Mouse (Mus musculus) midbrain, embryonic 11.5 days (tissue): ENCODE data around the gene Phlda1. TPM values are rescaled to one million over a fixed set of nuclear protein-coding genes. Genes with fewer than 3 reads are reported as not detected.
"Not testable (repeated sequence)": the region's sequence is repeated elsewhere in the genome, so short reads cannot be mapped to it uniquely, and the experiment has no call there.

Experiments used
- ATAC-seq: fragments of 200-750 bp; cut with Nextera tagmentation; 2 replicates; pipeline ENCODE4 v1.8.0; 2017; ENCODE audit warnings: moderate TSS enrichment, moderate library complexity; ENCODE audit not compliant: low FRiP score
- DNase-seq: peaks from one replicate; pipeline ENCODE4 v3.0.0; 2015; ENCODE audit warnings: low spot score; ENCODE audit errors: missing footprints
- H3K27ac ChIP-seq: fragments of 300-500 bp; sonication (generic); 2 replicates; pipeline ENCODE4 v1.5.1; 2014; ENCODE audit warnings: low read depth, low read length
- H3K27me3 ChIP-seq: fragments of 300-500 bp; sonication (generic); 2 replicates; pipeline ENCODE4 v1.6.1; 2014; ENCODE audit warnings: mild to moderate bottlenecking, low read length, moderate library complexity, mixed read lengths; ENCODE audit not compliant: control insufficient read depth, insufficient read depth
- H3K36me3 ChIP-seq: fragments of 300-500 bp; sonication (generic); 2 replicates; pipeline ENCODE4 v1.6.1; 2014; ENCODE audit warnings: mild to moderate bottlenecking, low read length, moderate library complexity, mixed read lengths; ENCODE audit not compliant: control insufficient read depth, insufficient read depth
- H3K4me1 ChIP-seq: fragments of 300-500 bp; sonication (generic); 2 replicates; pipeline ENCODE4 v1.6.1; 2014; ENCODE audit warnings: low read length; ENCODE audit not compliant: control insufficient read depth, insufficient read depth
- H3K4me2 ChIP-seq: fragments of 300-500 bp; sonication (generic); 2 replicates; pipeline ENCODE4 v1.6.1; 2014; ENCODE audit warnings: mild to moderate bottlenecking, moderate library complexity
- H3K4me3 ChIP-seq: fragments of 300-500 bp; sonication (generic); 2 replicates; pipeline ENCODE4 v1.5.1; 2014; ENCODE audit warnings: low read depth, low read length
- H3K9ac ChIP-seq: fragments of 300-500 bp; sonication (generic); 2 replicates; pipeline ENCODE4 v1.6.1; 2014; ENCODE audit warnings: low read length
- H3K9me3 ChIP-seq: fragments of 300-500 bp; sonication (generic); 2 replicates; pipeline ENCODE4 v1.6.1; 2016; ENCODE audit warnings: low read length; ENCODE audit not compliant: control insufficient read depth
- WGBS: fragments of 180-500 bp; shearing (Covaris S2); extraction: QIAGEN DNeasy Blood & Tissue Kit; methylation state at CpG from one replicate; pipeline ENCODE4 v1.1.7; 2014; 5-methylcytosine and 5-hydroxymethylcytosine counted together
- polyA plus RNA-seq: library from polyadenylated mRNA; unstranded; fragments of >200 nt; fragmentation: Nextera tagmentation; extraction: Ambion mirVana; gene quantifications from 2 replicates; pipeline ENCODE4 v1.2.1, GENCODE M21; 2014

The Phlda1 gene
- polyA plus RNA-seq, 1 experiment from 2014 or later = 13.1 TPM

DNA sequence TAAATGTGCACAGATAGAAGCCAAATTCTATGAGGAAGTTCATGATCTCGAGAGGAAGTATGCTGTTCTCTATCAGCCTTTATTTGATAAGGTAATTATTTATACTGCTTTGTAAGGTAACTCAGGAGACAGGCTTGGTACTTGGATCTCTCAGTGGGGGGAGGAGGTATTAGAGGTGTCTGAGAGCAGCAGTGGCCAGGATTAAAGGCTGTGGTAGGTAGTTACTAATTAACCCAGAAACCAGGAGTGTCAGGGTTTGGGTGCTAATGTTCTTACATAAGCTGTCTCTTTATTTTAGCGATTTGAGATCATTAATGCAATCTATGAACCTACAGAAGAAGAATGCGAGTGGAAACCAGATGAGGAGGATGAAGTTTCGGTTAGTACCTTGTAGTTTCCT is 16.0 kb upstream of the Phlda1 start:
- 91% methylated on average over 4 of the region's 4 CpGs for WGBS
- H3K4me1 ChIP-seq = not testable (repeated sequence)
- H3K36me3 ChIP-seq = peaks cover 18% of the 10 kb centered on the region; the same call in 1 of the 2 replicates

DNA sequence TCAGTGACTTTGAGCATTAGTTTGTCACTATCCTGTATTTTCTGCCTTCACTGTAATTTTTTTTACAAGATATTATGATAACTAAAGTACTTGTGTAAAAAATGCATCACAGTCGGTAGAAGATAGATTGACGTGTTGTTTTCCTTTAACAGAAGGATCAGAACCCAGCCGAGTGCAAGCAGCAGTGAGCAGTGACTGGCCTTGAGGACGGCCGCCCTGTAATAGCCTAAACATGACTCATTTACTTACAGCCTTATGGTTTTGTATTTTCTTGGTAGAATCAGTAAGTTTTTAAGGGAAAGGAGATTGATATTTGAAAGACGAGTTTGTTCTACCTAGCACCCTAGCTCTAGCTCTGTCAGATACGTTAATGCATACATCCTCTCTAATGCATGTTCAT is 10.2 kb upstream of the Phlda1 start:
- H3K27ac ChIP-seq = no peak overlapping the region
- H3K4me2 ChIP-seq = no peak overlapping the region
- no peak for DNase-seq
- no peak for ATAC-seq
- WGBS = 93% methylated on average over 7 of the region's 7 CpGs
- peaks cover 20% of the 10 kb centered on the region for H3K36me3 ChIP-seq
- no peaks in the 10 kb centered on the region for H3K27me3 ChIP-seq
- H3K4me3 ChIP-seq = no peak overlapping the region
- H3K9me3 ChIP-seq = no peaks in the 10 kb centered on the region
- H3K4me1 ChIP-seq = no peaks in the 10 kb centered on the region
- no peak overlapping the region for H3K9ac ChIP-seq

More for the DNA sequence above, 16.0 kb upstream of the Phlda1 start:
- H3K9ac ChIP-seq, H3K4me3 ChIP-seq, H3K9me3 ChIP-seq, H3K4me2 ChIP-seq, ATAC-seq, DNase-seq, H3K27me3 ChIP-seq, H3K27ac ChIP-seq: not testable (repeated sequence)

DNA sequence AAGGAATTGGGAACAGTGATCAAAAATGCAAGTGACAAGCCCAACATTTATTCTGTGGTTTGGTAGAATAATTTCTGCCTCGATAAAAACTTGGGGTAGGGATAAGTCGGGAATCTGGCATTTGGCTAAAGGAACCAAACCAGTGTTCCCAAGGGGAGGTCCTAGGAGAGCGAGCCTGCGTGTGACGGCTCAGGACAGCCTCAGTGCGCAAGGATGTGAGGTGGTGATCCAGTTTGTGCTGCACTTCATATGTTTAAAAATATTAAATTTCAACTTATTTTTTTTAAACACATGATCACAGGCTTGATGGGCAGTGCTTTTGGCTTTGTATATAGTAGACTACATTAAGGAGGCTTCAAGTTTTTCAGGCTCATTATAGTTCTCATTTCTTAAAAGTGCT is 6.2 kb upstream of the Phlda1 start:
- H3K27ac ChIP-seq = no peak overlapping the region
- no peak overlapping the region for H3K9ac ChIP-seq
- 79% methylated on average over 6 of the region's 6 CpGs for WGBS
- H3K4me3 ChIP-seq = no peak overlapping the region
- no peak for ATAC-seq
- no peaks in the 10 kb centered on the region for H3K9me3 ChIP-seq
- H3K4me2 ChIP-seq = no peak overlapping the region
- DNase-seq = no peak
- H3K4me1 ChIP-seq = no peaks in the 10 kb centered on the region
- H3K36me3 ChIP-seq = peaks cover 10% of the 10 kb centered on the region
- H3K27me3 ChIP-seq = no peaks in the 10 kb centered on the region

DNA sequence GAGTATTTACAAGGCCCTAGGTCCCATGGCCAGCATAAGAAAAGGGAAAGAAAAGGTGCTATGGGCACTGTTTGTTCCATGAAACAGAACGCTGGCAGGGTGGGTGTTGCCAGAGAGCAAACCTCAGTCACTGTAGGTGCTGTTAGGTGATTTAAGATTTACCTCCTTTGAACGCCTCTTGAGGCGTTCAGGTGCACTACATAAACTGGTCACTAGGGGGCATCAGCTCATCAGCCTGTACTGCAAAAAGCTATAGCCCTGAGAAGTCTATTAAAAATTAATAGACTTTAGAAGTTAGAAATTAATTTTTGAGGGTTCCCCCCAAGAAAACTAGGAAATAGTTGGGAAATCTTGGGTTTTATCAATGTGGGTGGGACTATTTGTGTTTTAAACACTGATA is 3.0 kb upstream of the Phlda1 start:
- Histone ChIP-seq H3K4me3 (no peak overlapping the region), H3K9me3 (no peaks in the 10 kb centered on the region), H3K36me3 (peaks cover 2% of the 10 kb centered on the region; the same call in 1 of the 2 replicates), H3K4me2 (no peak overlapping the region), H3K27ac (no peak overlapping the region), H3K9ac (no peak overlapping the region), H3K27me3 (no peaks in the 10 kb centered on the region), H3K4me1 (no peaks in the 10 kb centered on the region; the same call in 1 of the 2 replicates)
- DNase-seq (peak; percentile 98), ATAC-seq (no peak)
- WGBS = 1% methylated on average over 3 of the region's 3 CpGs

DNA sequence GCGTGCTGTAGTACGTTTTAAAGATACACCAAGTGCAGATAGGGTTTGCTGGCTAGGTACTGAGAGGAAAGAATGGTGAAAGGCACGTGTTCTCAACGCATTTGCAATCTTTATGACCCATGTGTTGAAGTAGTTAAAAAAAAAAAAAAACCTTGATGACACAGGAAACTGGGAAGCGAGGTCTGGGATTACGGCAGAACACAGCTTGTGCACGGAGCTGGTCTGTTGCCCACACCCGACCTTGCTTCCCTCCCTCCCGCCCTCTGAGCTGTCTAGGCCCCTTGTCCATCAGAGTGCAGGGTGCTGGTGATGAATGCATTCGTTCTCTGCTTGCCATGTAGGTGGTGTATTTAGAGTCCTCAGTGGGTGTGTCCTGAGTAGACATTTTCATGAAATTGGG is 2.4 kb upstream of the Phlda1 start:
- H3K9me3 ChIP-seq = no peaks in the 10 kb centered on the region
- no peak overlapping the region for H3K4me2 ChIP-seq
- H3K36me3 ChIP-seq = no peaks in the 10 kb centered on the region
- H3K4me1 ChIP-seq = peaks cover 3% of the 10 kb centered on the region; the same call in 1 of the 2 replicates
- no peak for DNase-seq
- ATAC-seq = no peak
- 53% methylated on average over 10 of the region's 10 CpGs for WGBS
- H3K27me3 ChIP-seq = no peaks in the 10 kb centered on the region
- no peak overlapping the region for H3K27ac ChIP-seq
- H3K4me3 ChIP-seq = no peak overlapping the region
- no peak overlapping the region for H3K9ac ChIP-seq

DNA sequence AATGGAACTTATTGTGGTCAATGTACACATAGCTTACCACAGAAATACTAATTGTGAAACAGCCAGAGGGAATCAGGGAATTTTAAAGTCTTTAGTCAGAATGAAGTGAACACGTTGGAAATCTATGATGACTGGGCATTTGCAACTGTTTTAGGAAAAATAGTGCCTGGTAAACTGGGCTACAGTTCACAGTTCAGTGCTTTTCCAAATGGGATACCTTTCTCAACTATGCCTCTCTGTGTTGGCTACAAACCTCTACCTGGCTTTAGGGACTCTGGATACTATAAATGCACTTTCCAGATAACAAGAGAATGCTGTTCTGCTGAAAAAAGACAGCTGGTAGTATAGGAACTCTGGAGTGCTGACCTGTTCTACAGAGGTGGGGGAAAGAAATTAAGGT is 1.5 kb upstream of the Phlda1 start:
- no peaks in the 10 kb centered on the region for H3K36me3 ChIP-seq
- WGBS = 72% methylated on average over 1 of the region's 1 CpGs
- no peak for DNase-seq

DNA sequence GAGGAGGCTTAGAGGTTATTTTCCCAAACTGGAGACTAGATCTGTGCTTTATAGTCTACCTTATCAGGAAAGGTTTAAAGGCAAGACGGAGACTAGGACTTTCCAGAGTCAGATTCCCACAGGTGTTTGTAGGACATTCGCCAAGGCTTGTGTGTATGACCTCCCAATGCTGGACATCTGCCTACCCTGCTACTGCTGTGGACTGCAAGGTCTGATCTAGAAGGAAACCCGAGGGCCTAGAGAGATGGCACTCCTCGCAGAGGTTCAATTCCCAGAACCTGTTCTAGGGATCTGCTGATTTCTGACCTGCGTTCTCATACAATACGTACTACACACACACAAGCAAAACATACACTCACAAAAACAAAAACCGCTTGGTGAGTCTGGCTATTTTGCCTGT is 680 bp upstream of the Phlda1 start:
- no peaks in the 10 kb centered on the region for H3K9me3 ChIP-seq
- H3K27ac ChIP-seq = no peak overlapping the region
- ATAC-seq (no peak), DNase-seq (peak; percentile 89)
- H3K9ac ChIP-seq = no peak overlapping the region
- 56% methylated on average over 7 of the region's 7 CpGs for WGBS
- H3K4me3 ChIP-seq = no peak overlapping the region
- H3K27me3 ChIP-seq = no peaks in the 10 kb centered on the region
- no peak overlapping the region for H3K4me2 ChIP-seq
- H3K4me1 ChIP-seq = peaks cover 5% of the 10 kb centered on the region; the same call in 1 of the 2 replicates
- H3K36me3 ChIP-seq = no peaks in the 10 kb centered on the region

More for the DNA sequence above, 1.5 kb upstream of the Phlda1 start:
- Histone ChIP-seq H3K27me3 (no peaks in the 10 kb centered on the region), H3K4me2 (no peak overlapping the region), H3K27ac (no peak overlapping the region), H3K9me3 (no peaks in the 10 kb centered on the region), H3K4me3 (no peak overlapping the region), H3K9ac (no peak overlapping the region), H3K4me1 (peaks cover 5% of the 10 kb centered on the region; the same call in 1 of the 2 replicates)
- no peak for ATAC-seq

DNA sequence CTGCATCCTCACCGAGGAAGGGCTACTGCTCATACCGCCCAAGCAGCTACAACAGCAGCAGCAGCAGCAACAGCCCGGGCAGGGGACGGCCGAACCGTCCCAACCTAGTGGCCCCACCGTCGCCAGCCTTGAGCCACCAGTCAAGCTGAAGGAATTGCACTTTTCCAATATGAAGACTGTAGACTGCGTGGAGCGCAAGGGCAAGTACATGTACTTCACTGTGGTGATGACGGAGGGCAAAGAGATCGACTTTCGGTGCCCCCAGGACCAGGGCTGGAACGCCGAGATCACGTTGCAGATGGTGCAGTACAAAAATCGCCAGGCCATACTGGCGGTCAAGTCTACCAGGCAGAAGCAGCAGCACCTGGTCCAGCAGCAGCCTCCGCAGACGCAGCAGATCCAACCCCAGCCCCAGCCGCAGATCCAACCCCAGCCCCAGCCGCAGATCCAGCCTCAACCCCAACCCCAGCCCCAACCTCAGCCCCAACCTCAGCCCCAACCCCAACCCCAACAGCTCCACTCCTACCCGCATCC is 907 bp downstream of the Phlda1 start:
- peaks cover 5% of the 10 kb centered on the region; the same call in 1 of the 2 replicates for H3K4me1 ChIP-seq
- under 1% methylated on average over 23 of the region's 23 CpGs for WGBS

DNA sequence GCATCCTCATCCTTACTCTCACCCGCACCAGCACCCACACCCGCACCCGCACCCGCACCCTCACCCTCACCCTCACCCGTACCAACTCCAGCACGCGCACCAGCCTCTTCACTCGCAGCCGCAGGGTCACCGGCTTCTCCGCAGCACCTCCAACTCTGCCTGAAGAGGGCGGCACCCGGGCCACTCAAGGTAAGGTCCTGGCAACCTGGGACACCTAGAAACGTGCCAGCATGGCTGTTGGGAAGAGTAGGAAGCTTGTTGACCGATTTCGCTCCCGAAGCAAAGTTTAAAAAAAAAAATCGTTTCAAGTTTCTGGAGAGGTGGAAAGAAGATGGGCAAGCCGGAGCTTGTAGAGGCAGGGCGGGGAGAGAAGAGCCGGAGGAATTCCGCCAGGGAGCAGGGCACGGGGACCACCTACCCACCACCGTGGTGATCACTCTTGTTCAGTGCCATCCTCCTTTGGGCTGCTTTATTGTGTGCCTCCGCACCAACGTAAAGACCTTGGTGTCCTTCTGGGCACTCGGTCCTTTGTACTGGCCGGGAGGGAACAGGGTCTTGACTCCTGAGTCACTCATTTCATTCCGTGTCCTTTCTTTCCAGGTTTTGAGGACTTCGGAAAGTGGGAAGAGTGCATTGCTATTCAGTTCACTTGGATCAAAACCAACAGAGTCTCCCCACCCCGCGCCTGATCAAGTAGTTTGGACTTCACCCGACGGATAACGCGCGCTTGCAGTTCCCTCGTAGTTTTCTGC is 1.6 kb downstream of the Phlda1 start:
- Histone ChIP-seq H3K9ac (peak overlapping the region; percentile 81), H3K9me3 (no peaks in the 10 kb centered on the region), H3K27ac (no peak overlapping the region; the same call in 1 of the 2 replicates), H3K4me1 (peaks cover 5% of the 10 kb centered on the region; the same call in 1 of the 2 replicates), H3K4me3 (peak overlapping the region; percentile 66), H3K27me3 (no peaks in the 10 kb centered on the region), H3K4me2 (peak overlapping the region; percentile 67), H3K36me3 (no peaks in the 10 kb centered on the region)
- peak; percentile 95 for DNase-seq
- WGBS = under 1% methylated on average over 38 of the region's 38 CpGs
- peak; percentile 17 for ATAC-seq

More for the DNA sequence above, 907 bp downstream of the Phlda1 start:
- Histone ChIP-seq H3K9ac (peak overlapping the region; percentile 81), H3K9me3 (no peaks in the 10 kb centered on the region), H3K36me3 (no peaks in the 10 kb centered on the region), H3K27me3 (no peaks in the 10 kb centered on the region), H3K4me3 (peak overlapping the region; percentile 66), H3K27ac (peak overlapping the region; percentile 78), H3K4me2 (peak overlapping the region; percentile 67)
- ATAC-seq (peak; percentile 31; the same call in 1 of the 2 replicates), DNase-seq (no peak)
